In genomic region chr12:11367099-11367765, GRCm38 (mm10) we compare ENCODE assay signal across 24 mouse cellular contexts.
A peak's percentile ranks its signal among the peaks of the same experiment; 100 is the strongest.
DNase-seq lines count a peak whose midpoint lies in the region; ATAC-seq and TF ChIP-seq lines count a peak whose summit lies in the region.
"Had no signal": no experiment of that assay in that cellular context is flagged by ENCODE, and none has a peak within 500 bp of the region (broad histone marks: within the 10 kb centered on the region; RNA-seq: fewer than 3 reads in every experiment).

No protein-coding gene starts in this region.

- no peaks in the 10 kb centered on the region for H3K27me3 ChIP-seq in lung, embryonic 14.5 days (ENCODE audit: insufficient read depth, low read length)
- H3K27me3 ChIP-seq: embryonic facial prominence, embryonic 15.5 days; heart, embryonic 13.5 days; hindbrain, embryonic 15.5 days had no signal

- no peaks in the 10 kb centered on the region for H3K9me3 ChIP-seq in lung, embryonic 14.5 days (ENCODE audit: low read depth, low read length)
- H3K9me3 ChIP-seq: embryonic facial prominence, embryonic 15.5 days; G1E; heart, embryonic 13.5 days; hindbrain, embryonic 10.5 days; hindbrain, embryonic 15.5 days had no signal

- no peaks in the 10 kb centered on the region for H3K4me1 ChIP-seq in lung, embryonic 14.5 days (ENCODE audit: insufficient read depth)
- no peaks in the 10 kb centered on the region for H3K4me1 ChIP-seq in lung, adult 2 months (ENCODE audit: control insufficient read depth, insufficient read depth, low read length)
- H3K4me1 ChIP-seq: embryonic facial prominence, embryonic 15.5 days; hindbrain, embryonic 10.5 days; hindbrain, embryonic 15.5 days had no signal

- H3K4me3 ChIP-seq in lung, embryonic 14.5 days (ENCODE audit: low read depth, low read length) = no peak overlapping the region
- H3K4me3 ChIP-seq in lung, adult 2 months (replicated peaks; ENCODE audit: extremely low read depth, low read depth, low read length) = no peak overlapping the region
- H3K4me3 ChIP-seq: embryonic facial prominence, embryonic 15.5 days; erythroblast, embryonic 14.5 days; gastrocnemius, adult 2 months; heart, embryonic 13.5 days; hindbrain, embryonic 10.5 days; hindbrain, embryonic 15.5 days had no signal

- no peak overlapping the region for H3K27ac ChIP-seq in lung, embryonic 14.5 days (ENCODE audit: low read depth)
- H3K27ac ChIP-seq: embryonic facial prominence, embryonic 15.5 days; gastrocnemius, adult 2 months; heart, embryonic 13.5 days; hindbrain, embryonic 10.5 days; hindbrain, embryonic 15.5 days had no signal

- 0 out of 2 replicates have a peak, but pooled peaks have one; percentile 42 for ATAC-seq in frontal cortex, adult (ENCODE audit: low TSS enrichment)
- peak; percentile 91 for ATAC-seq in lung, embryonic 14.5 days (ENCODE audit: insufficient read depth)
- no peak for ATAC-seq in megakaryocyte, adult 5-6 weeks (ENCODE audit: poor library complexity, severe bottlenecking)
- ATAC-seq: activated CD4-positive, CD25-positive, alpha-beta regulatory T cell, adult 4 months; CD4-positive, CD25-positive, alpha-beta regulatory T cell, adult 4 months; forebrain, embryonic 16.5 days had no signal

- H3K36me3 ChIP-seq in lung, embryonic 14.5 days (ENCODE audit: insufficient read depth) = no peaks in the 10 kb centered on the region
- H3K36me3 ChIP-seq: embryonic facial prominence, embryonic 15.5 days; G1E; heart, embryonic 13.5 days; hindbrain, embryonic 10.5 days; hindbrain, embryonic 15.5 days had no signal

- no peak overlapping the region for H3K4me2 ChIP-seq in lung, embryonic 14.5 days
- H3K4me2 ChIP-seq: embryonic facial prominence, embryonic 15.5 days; heart, embryonic 13.5 days; hindbrain, embryonic 15.5 days had no signal

- TF ChIP-seq CTCF in lung, embryonic 14.5 days (IDR thresholded peaks at IDR 0.05; ENCODE audit: low read depth) = no peak
- no peak for TF ChIP-seq CTCF in lung, adult 2 months (IDR thresholded peaks at IDR 0.05; ENCODE audit: insufficient read depth, low read length)

- DNase-seq in frontal cortex, postnatal 10 days (ENCODE audit: low spot score in 2 of 2) = no peak
- peak; percentile 74 for DNase-seq in lung, embryonic 14.5 days
- no peak for DNase-seq in lung, adult 2 months
- DNase-seq in lung, postnatal 14 days = peak; percentile 56
- DNase-seq in c-Kit-positive CD71-positive TER-119-positive erythroid progenitor cells, embryonic 14.5 days (ENCODE audit: low spot score) = no peak
- no peak for DNase-seq in Muller cell, postnatal 12 days (ENCODE audit: inconsistent ontology term)
- DNase-seq: adrenal gland, postnatal 14 days; B cell, adult 2 months; cerebellum, adult 2 months; cerebellum, postnatal 10 days; embryo, embryonic 11 days; gastrocnemius, adult 2 months; gastrocnemius, postnatal 25 days had no signal

- WGBS in lung, embryonic 14.5 days = 15% methylated on average over 3 of the region's 3 CpGs
- WGBS in lung, adult 2 months = 28% methylated on average over 3 of the region's 3 CpGs

- H3K9ac ChIP-seq in lung, embryonic 14.5 days = no peak overlapping the region
- H3K9ac ChIP-seq: embryonic facial prominence, embryonic 15.5 days; heart, embryonic 13.5 days; hindbrain, embryonic 15.5 days had no signal

- TF ChIP-seq POLR2A in lung, adult 2 months (IDR thresholded peaks at IDR 0.05; ENCODE audit: borderline replicate concordance, extremely low read depth, low read depth, low read length) = no peak

Comparison
In these comparisons a context has a peak if more than half of its experiments do, and no peak if none do; other contexts are left out.
1. DNase-seq: peak in lung, embryonic 14.5 days (single experiment) and lung, postnatal 14 days (single experiment); none in frontal cortex, postnatal 10 days (0 of 2), lung, adult 2 months (single experiment), c-Kit-positive CD71-positive TER-119-positive erythroid progenitor cells, embryonic 14.5 days (single experiment) and Muller cell, postnatal 12 days (single experiment).